Mouse (Mus musculus) neural tube, embryonic 12.5 days (tissue): ENCODE data around the gene Gm45233. TPM values are rescaled to one million over a fixed set of nuclear protein-coding genes. Genes with fewer than 3 reads are reported as not detected.
"Not testable (repeated sequence)": the region's sequence is repeated elsewhere in the genome, so short reads cannot be mapped to it uniquely, and the experiment has no call there.

ENCODE experiments used
- ATAC-seq: fragments of 200-750 bp; cut with Nextera tagmentation; 2 replicates; pipeline ENCODE4 v1.8.0; 2017; ENCODE audit warnings: low read depth, mild to moderate bottlenecking, moderate TSS enrichment, moderate library complexity; ENCODE audit not compliant: low FRiP score
- H3K27ac ChIP-seq: fragments of 300-500 bp; sonication (generic); 2 replicates; pipeline ENCODE4 v1.5.1; 2016
- H3K27me3 ChIP-seq: fragments of 300-500 bp; sonication (generic); replicated peaks from 2 replicates; pipeline ENCODE4 v1.6.1; 2016; ENCODE audit warnings: mild to moderate bottlenecking
- H3K36me3 ChIP-seq: fragments of 300-500 bp; sonication (generic); 2 replicates; pipeline ENCODE4 v1.6.1; 2016; ENCODE audit warnings: mild to moderate bottlenecking
- H3K4me1 ChIP-seq: fragments of 300-500 bp; sonication (generic); 2 replicates; pipeline ENCODE4 v1.6.1; 2016
- H3K4me2 ChIP-seq: fragments of 300-500 bp; sonication (generic); replicated peaks from 2 replicates; pipeline ENCODE4 v1.6.1; 2016; ENCODE audit warnings: mild to moderate bottlenecking
- H3K4me3 ChIP-seq: fragments of 300-500 bp; sonication (generic); 2 replicates; pipeline ENCODE4 v1.5.1; 2016
- H3K9ac ChIP-seq: fragments of 300-500 bp; sonication (generic); 2 replicates; pipeline ENCODE4 v1.6.1; 2016; ENCODE audit warnings: mild to moderate bottlenecking
- H3K9me3 ChIP-seq: fragments of 300-500 bp; sonication (generic); 2 replicates; pipeline ENCODE4 v1.6.1; 2016; ENCODE audit warnings: mild to moderate bottlenecking
- WGBS: fragments of 180-500 bp; shearing (Covaris S2); methylation state at CpG from one replicate; pipeline ENCODE4 v1.1.7; 2016; 5-methylcytosine and 5-hydroxymethylcytosine counted together
- polyA plus RNA-seq: library from polyadenylated mRNA; unstranded; fragments of >200 nt; fragmentation: Nextera tagmentation; extraction: Ambion mirVana; gene quantifications from 2 replicates; pipeline ENCODE4 v1.2.1, GENCODE M21; 2016

Gene Gm45233
- 0.49 TPM in 1 of 2 replicates, not detected in the other for polyA plus RNA-seq

DNA sequence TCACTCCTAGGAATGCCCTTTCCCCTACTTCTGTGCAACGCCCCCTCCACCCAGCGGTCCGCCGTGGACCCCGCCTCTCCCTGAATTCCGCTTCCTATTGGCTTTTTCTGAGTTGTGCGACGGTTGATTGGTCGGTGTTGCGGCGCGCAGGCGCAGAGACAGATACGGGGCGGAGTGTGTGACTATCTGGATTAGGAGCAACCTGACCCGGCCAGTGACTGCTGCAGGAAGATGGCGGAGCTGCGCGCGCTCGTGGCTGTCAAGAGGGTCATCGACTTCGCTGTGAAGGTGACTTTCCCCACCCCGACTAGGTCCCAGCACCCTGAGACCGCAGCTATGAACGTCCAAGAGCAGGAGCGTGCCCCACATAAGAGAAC is at the start of gene Gm45233, which contains the start of gene Etfb:
Gene Gm45233 (plus strand): TSS at position 212 of the 377 bp plus-strand sequence.
Gene Etfb (plus strand): TSS at position 167 of the 377 bp plus-strand sequence.
- peak; percentile 96 for ATAC-seq
- under 1% methylated on average over 27 of the region's 27 CpGs for WGBS
- peaks cover 19% of the 10 kb centered on the region for H3K4me1 ChIP-seq

GRCm38 (mm10) chr7:43399501-43399900 is 44.4 kb upstream of the Gm45233 start:
- Histone ChIP-seq H3K36me3 (no peaks in the 10 kb centered on the region), H3K4me2 (no peak overlapping the region), H3K4me3 (no peak overlapping the region), H3K9ac (no peak overlapping the region), H3K9me3 (no peaks in the 10 kb centered on the region), H3K27ac (no peak overlapping the region), H3K27me3 (no peaks in the 10 kb centered on the region), H3K4me1 (no peaks in the 10 kb centered on the region)
- 88% methylated on average over 2 of the region's 2 CpGs for WGBS
- ATAC-seq: no peak

More for the DNA sequence above, at the start of gene Gm45233, which contains the start of gene Etfb:
- Histone ChIP-seq H3K27ac (peak within 1 kb of the TSS; percentile 77), H3K9ac (peak within 1 kb of the TSS; percentile 61), H3K9me3 (no peaks in the 10 kb centered on the region), H3K27me3 (no peaks in the 10 kb centered on the region), H3K4me2 (peak within 1 kb of the TSS; percentile 72), H3K4me3 (peak within 1 kb of the TSS; percentile 44), H3K36me3 (no peaks in the 10 kb centered on the region; the same call in 1 of the 2 replicates)

GRCm38 (mm10) chr7:43402718-43403117 is 41.2 kb upstream of the Gm45233 start:
- H3K4me1 ChIP-seq: no peaks in the 10 kb centered on the region
- no peaks in the 10 kb centered on the region for H3K27me3 ChIP-seq
- no peak for ATAC-seq
- H3K9me3 ChIP-seq: no peaks in the 10 kb centered on the region
- 32% methylated on average over 2 of the region's 2 CpGs for WGBS
- no peak overlapping the region for H3K27ac ChIP-seq
- H3K36me3 ChIP-seq: no peaks in the 10 kb centered on the region
- no peak overlapping the region for H3K4me2 ChIP-seq
- no peak overlapping the region for H3K9ac ChIP-seq
- no peak overlapping the region for H3K4me3 ChIP-seq

DNA sequence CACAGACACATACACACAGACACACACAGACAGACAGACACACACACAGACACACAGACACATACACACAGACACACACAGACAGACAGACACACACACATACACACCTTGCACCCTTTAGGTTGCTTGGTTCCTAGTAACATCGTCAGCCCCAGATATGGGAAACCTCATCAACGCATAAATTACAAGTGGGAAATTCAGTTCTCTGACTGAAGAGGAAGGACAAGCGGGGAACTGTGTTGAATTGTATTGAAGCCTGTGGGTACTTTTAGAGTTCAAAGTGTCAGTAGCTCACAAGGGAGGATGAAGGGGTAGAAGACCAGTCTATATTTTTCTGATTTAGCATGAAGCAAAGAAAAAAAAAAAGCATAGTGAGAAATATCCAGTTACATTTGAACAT is 36.4 kb upstream of the Gm45233 start:
- ATAC-seq: no peak

GRCm38 (mm10) chr7:43408131-43408553 is 35.8 kb upstream of the Gm45233 start, which contains the start of gene Siglecg:
Siglecg (plus strand) TSS chr7:43408204.
- H3K9me3 ChIP-seq: no peaks in the 10 kb centered on the region
- WGBS: 90% methylated on average over 4 of the region's 4 CpGs
- no peak within 1 kb of the TSS for H3K27ac ChIP-seq
- no peaks in the 10 kb centered on the region for H3K36me3 ChIP-seq
- ATAC-seq: no peak
- H3K4me3 ChIP-seq: no peak within 1 kb of the TSS
- no peaks in the 10 kb centered on the region for H3K4me1 ChIP-seq
- H3K9ac ChIP-seq: no peak within 1 kb of the TSS
- no peaks in the 10 kb centered on the region for H3K27me3 ChIP-seq
- no peak within 1 kb of the TSS for H3K4me2 ChIP-seq

More for the DNA sequence above, 36.4 kb upstream of the Gm45233 start:
- H3K36me3 ChIP-seq: no peaks in the 10 kb centered on the region
- no peak overlapping the region for H3K9ac ChIP-seq
- H3K27ac ChIP-seq: no peak overlapping the region
- no peaks in the 10 kb centered on the region for H3K9me3 ChIP-seq
- H3K4me1 ChIP-seq: no peaks in the 10 kb centered on the region
- WGBS: 88% methylated on average over 3 of the region's 3 CpGs
- H3K27me3 ChIP-seq: no peaks in the 10 kb centered on the region
- no peak overlapping the region for H3K4me2 ChIP-seq
- H3K4me3 ChIP-seq: no peak overlapping the region

GRCm38 (mm10) chr7:43409084-43409483 is 34.8 kb upstream of the Gm45233 start:
- no peaks in the 10 kb centered on the region for H3K9me3 ChIP-seq
- no peak overlapping the region for H3K4me3 ChIP-seq
- no peaks in the 10 kb centered on the region for H3K36me3 ChIP-seq
- no peak for ATAC-seq
- no peaks in the 10 kb centered on the region for H3K27me3 ChIP-seq
- H3K27ac ChIP-seq: no peak overlapping the region
- no peak overlapping the region for H3K4me2 ChIP-seq
- WGBS: 75% methylated on average over 3 of the region's 3 CpGs
- H3K9ac ChIP-seq: no peak overlapping the region
- H3K4me1 ChIP-seq: no peaks in the 10 kb centered on the region

- WGBS: 30% methylated on average over 4 of the region's 4 CpGs
- H3K27me3 ChIP-seq, ATAC-seq: not testable (repeated sequence)
These were observed 32.2 kb upstream of the Gm45233 start for GRCm38 (mm10) chr7:43411724-43412123.

DNA sequence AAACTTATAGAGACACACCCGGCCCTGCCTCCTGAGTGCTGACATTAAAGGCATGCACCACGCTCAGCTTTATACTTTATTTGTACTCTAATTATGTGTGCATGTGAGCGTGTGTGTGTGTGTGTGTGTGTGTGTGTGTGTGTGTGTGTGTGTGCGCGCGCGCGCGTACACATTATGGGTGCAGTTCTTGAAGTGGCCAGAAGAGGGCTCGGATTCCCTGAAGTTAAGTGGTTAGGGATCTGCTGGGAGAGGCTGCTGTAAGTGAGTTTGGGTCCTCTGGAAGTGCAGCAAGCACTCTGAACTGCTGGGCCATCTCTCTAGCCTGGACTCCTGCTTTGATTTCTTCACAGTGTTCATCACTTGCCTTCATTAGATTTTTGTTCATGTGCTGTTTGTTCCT is 26.6 kb upstream of the Gm45233 start:
- H3K27ac ChIP-seq: no peak overlapping the region
- no peaks in the 10 kb centered on the region for H3K36me3 ChIP-seq
- no peak overlapping the region for H3K9ac ChIP-seq
- no peaks in the 10 kb centered on the region for H3K27me3 ChIP-seq
- peaks cover 7% of the 10 kb centered on the region for H3K9me3 ChIP-seq
- no peak overlapping the region for H3K4me3 ChIP-seq
- 85% methylated on average over 10 of the region's 10 CpGs for WGBS
- no peak for ATAC-seq
- H3K4me2 ChIP-seq: no peak overlapping the region
- H3K4me1 ChIP-seq: no peaks in the 10 kb centered on the region

More at GRCm38 (mm10) chr7:43411724-43412123, 32.2 kb upstream of the Gm45233 start:
- not testable (repeated sequence) for H3K4me1 ChIP-seq, H3K9ac ChIP-seq, H3K36me3 ChIP-seq, H3K27ac ChIP-seq, H3K4me2 ChIP-seq, H3K4me3 ChIP-seq, H3K9me3 ChIP-seq

DNA sequence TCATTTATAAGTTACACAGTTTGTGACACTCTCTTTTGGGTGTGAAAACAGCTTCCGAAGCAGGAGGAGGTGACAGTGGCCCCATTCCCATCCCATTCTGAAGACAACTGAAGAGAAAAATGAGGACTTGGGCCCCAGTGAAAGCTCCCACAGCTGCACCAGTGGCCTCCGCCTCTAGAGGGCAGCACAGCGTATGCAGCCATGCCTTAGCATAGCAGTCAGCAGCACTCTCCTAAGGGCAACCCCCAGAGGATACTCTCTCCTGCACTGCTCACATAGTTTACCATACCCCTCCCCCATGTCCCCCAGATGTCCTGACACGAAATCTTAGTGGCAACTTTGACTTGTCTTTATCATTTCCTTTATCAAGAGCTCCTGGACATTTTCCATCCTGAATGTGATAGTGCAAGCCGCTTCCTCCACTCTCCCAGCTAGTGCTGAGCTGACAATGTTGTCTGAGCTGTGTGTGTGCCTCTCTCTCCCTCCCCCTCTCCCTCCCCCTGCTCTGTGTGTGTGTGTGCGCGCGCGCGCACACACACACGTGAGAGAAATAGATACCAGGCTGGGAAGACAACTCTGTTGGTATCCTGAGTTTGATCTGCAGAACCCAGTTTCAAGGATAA is 20.8 kb upstream of the Gm45233 start:
- no peak overlapping the region for H3K9ac ChIP-seq

GRCm38 (mm10) chr7:43423991-43424625 is 19.8 kb upstream of the Gm45233 start:
- 67% methylated on average over 3 of the region's 3 CpGs for WGBS
- no peaks in the 10 kb centered on the region for H3K27me3 ChIP-seq

More for the DNA sequence above, 20.8 kb upstream of the Gm45233 start:
- no peak overlapping the region for H3K27ac ChIP-seq
- H3K4me2 ChIP-seq: 0 out of 2 replicates have a peak overlapping the region, but pooled peaks have one; percentile 22
- no peaks in the 10 kb centered on the region for H3K36me3 ChIP-seq
- H3K27me3 ChIP-seq: no peaks in the 10 kb centered on the region
- no peaks in the 10 kb centered on the region for H3K4me1 ChIP-seq
- WGBS: 13% methylated on average over 11 of the region's 11 CpGs
- ATAC-seq: peak; percentile 93
- H3K4me3 ChIP-seq: no peak overlapping the region
- no peaks in the 10 kb centered on the region for H3K9me3 ChIP-seq

DNA sequence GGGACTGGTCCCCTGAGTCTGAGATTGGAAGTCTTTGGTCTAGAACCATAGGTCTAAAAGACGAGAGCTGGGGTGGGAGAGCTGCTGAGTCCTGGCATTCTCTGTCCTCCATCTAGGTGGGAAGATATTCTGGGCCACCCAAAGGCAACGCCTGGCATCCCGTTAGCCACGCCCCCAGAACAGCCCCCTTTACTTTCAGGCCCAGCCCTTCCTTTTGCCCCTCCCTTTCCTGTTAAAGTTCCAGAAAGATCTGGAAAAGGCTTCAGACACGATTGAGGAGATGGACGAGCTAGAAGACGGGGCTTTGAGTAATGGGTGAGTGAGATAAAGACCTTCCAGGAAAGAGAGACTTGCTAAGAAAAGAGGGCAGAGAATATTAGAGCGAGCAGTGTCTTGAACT is 16.5 kb upstream of the Gm45233 start, which contains the start of gene Lim2:
Gene Lim2 (plus strand): TSS at position 265 of the 400 bp plus-strand sequence.
- 79% methylated on average over 8 of the region's 8 CpGs for whole genome bisulfite sequencing
- Histone ChIP-seq H3K4me1 (no peaks in the 10 kb centered on the region), H3K9me3 (no peaks in the 10 kb centered on the region), H3K4me2 (no peak within 1 kb of the TSS), H3K9ac (no peak within 1 kb of the TSS), H3K27ac (no peak within 1 kb of the TSS), H3K27me3 (no peaks in the 10 kb centered on the region), H3K36me3 (no peaks in the 10 kb centered on the region), H3K4me3 (no peak within 1 kb of the TSS)
- no peak for ATAC-seq

More at GRCm38 (mm10) chr7:43423991-43424625, 19.8 kb upstream of the Gm45233 start:
- Histone ChIP-seq H3K36me3 (no peaks in the 10 kb centered on the region), H3K4me1 (no peaks in the 10 kb centered on the region), H3K4me3 (no peak overlapping the region), H3K9me3 (no peaks in the 10 kb centered on the region), H3K4me2 (no peak overlapping the region), H3K27ac (no peak overlapping the region), H3K9ac (no peak overlapping the region)
- ATAC-seq: no peak

GRCm38 (mm10) chr7:43429500-43429899 is 14.4 kb upstream of the Gm45233 start:
- 66% methylated on average over 4 of the region's 4 CpGs for WGBS
- no peak overlapping the region for H3K4me3 ChIP-seq
- ATAC-seq: no peak

More at GRCm38 (mm10) chr7:43429500-43429899, 14.4 kb upstream of the Gm45233 start:
- Histone ChIP-seq H3K9me3 (no peaks in the 10 kb centered on the region), H3K36me3 (no peaks in the 10 kb centered on the region), H3K27me3 (no peaks in the 10 kb centered on the region), H3K4me1 (no peaks in the 10 kb centered on the region), H3K9ac (no peak overlapping the region), H3K27ac (no peak overlapping the region), H3K4me2 (no peak overlapping the region)
